Mouse (Mus musculus) heart, postnatal 36 days (tissue): ENCODE measurements around the gene Psmc2. TPM values are rescaled to one million over a fixed set of nuclear protein-coding genes. Genes with fewer than 3 reads are reported as not detected.
A peak's percentile ranks its signal among the peaks of the same experiment; 100 is the strongest.

Source experiments
- DNase-seq, 2 experiments: peaks; one replicate each; pipeline ENCODE4 v3.0.0; 2021 to 2022
- intact Hi-C: fragments of 180-260 bp; cut with DNase I; formaldehyde crosslinking; loops from one replicate; pipeline ENCODE4 v1.15.1; 2025
- total RNA-seq, 2 experiments: library from RNA; stranded (reverse); gene quantifications; 2 replicates each; pipeline ENCODE4 v1.2.3; 2021

Gene Psmc2
- total RNA-seq, 2 experiments from 2014 or later: 98.9 to 103 TPM

DNA sequence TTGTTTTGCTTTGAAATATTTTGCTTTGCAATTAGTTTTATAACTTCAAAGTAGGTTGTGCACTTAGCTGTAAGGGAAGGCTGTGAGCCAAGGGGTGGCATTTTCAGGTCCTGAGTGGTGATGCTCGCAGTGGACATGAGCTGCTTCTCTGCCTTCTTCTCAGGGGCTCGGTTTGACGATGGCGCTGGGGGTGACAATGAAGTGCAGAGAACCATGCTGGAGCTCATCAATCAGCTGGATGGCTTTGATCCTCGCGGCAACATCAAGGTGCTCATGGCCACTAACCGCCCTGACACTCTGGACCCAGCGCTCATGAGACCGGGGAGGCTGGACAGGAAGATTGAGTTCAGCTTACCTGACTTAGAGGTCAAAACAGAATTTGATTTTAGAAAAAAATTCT, 17.8 kb downstream of the Psmc2 start:
- intact Hi-C loops: no loop called here

DNA sequence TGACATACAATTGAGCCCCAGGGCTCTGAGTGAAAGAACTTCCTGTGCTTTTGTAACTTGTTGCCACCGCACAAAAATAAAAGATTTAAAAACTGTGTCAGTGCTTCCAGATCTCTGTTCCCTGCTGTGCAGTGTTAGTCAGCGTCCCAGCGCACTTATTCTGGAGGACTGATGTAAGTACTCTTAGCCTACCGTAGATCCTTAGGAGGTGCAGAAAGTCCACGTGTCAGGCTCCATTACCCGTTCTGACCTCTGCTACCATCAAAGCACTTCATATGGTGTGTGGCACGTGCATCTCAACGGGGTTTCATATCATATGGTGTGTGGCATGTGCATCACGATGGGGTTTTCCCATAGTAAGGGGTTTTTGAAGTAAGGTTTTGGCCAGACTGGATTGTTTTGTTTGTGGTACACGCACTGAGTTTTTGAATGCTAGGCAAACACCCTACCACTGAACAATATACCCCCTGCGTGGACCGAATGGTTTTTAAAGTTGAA, 18.7 kb downstream of the Psmc2 start:
- DNase-seq: no peak
- intact Hi-C loops: no loop called here

More for the DNA sequence above, 17.8 kb downstream of the Psmc2 start:
- no peak for DNase-seq

DNA sequence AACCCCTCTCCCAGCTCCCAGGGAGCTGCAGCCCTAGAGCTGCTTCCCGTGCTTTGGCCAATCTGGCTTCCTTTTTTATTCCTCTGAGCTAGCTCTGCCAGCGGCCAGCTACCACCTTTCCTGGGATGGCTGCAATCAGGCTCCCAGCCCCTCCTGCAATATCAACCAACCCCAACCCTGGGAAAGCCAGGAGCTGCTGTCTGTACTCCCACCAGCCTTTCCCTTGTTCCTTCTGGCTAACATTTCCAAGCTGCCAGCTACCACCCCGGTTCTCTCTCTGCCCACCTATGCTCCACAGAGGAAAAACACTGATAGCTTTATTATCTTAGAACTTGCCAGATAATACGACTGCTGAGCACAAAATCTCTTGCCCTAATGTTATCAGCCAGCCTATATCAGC, 19.8 kb downstream of the Psmc2 start:
- no peak for DNase-seq
- intact Hi-C loops: no loop called here

DNA sequence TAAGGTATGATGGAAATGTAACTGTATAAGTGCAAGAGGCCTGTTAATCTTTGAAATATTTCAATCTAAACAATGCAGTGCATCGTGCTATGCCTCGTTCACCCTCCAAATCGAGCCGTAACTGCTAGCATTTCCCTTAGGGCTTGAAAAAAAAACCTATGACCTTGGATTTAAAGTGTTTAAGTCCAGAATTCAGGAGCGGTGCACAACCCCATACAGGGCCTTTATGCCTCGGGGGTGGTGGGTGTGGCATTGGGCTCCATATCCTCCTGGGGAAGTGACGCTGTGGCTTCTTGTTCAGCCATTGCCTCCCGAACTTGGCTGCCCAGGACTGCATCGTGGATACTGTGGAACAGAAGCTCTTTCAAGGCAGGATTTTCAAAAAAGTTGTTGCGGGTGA, 25.8 kb downstream of the Psmc2 start:
- intact Hi-C loops: no loop called here
- no peak for DNase-seq

DNA sequence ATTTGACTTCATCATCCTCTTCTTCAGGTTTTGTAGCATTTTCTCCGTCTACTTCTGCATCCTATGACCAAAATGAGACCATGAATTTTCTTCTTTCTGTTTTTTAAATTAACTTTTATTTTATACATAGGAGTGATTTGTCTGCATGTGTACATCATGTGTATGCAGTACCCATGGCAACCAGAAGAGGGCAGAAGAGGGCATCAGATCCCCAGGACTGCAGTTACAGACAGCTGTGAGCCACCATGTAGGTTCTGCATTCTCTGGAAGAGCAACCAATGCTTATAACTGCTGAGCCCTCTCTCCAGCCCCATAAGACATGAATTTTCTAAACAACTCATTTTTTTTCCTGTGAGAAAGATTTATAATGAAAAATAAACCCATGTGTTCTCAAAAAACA, 28.9 kb downstream of the Psmc2 start:
- intact Hi-C loops: no loop called here

DNA sequence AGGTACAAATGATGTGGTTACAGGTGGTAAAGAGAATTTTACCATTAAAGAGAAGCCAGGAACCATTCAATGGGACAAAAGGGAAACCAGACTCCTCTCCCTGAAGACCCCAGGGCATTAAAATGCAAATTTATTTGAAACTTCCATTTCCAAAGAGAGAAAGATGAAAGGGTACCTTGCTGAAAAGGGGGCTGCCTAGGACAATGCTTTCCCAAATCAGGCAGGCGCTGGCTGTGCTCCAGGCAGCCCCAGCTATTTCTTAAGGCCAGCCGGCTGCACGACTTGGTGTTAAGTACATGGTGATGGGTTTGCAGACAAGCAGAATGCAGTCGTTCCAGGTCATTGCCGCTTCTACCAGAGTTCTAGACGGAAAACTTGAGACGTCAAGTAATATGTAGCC, 41.3 kb downstream of the Psmc2 start:
- no peak for DNase-seq
- intact Hi-C loops: no loop called here

More for the DNA sequence above, 28.9 kb downstream of the Psmc2 start:
- DNase-seq: peak in 1 of 2 experiments; percentile 13

DNA sequence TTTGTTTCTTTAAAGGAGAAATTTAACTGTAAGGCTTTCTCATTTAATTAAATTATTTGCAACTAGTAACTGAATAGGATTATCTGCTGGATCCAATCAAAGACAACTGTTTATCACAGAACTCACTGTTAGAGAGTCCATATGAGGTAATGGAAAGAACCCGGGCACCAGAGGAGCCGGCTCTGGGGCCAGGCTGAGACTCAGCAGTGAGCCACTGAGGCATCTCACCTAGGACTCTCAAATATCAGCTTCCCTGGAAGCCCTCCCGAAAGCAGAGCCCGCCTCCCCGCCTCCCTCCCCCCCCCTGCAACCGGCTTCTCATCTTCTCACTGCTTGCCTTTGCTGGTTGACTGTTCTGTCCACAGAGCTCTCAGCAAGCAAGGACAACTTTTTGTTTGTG, 42.6 kb downstream of the Psmc2 start:
- intact Hi-C loops: no loop called here
- DNase-seq: no peak

DNA sequence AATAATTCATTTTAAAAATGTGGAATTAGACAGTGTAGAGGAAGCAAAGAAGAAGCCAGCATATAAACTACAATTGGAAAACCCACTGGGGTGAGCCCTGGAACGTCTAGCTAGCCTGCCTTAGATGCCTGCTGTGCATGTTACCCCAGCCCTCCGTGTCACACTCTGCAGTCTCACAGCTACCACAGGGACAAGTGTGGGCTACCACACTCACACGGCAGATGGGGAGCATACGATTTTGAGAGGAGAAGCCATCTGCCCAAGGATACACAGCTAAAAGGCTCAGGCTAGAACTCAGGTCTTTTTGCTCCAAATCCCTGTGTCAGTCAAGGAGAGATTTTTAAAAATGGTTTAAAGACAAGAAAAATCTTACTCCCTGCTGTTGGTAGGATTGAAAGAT, 43.8 kb downstream of the Psmc2 start:
- intact Hi-C loops: no loop called here
- DNase-seq: no peak

DNA sequence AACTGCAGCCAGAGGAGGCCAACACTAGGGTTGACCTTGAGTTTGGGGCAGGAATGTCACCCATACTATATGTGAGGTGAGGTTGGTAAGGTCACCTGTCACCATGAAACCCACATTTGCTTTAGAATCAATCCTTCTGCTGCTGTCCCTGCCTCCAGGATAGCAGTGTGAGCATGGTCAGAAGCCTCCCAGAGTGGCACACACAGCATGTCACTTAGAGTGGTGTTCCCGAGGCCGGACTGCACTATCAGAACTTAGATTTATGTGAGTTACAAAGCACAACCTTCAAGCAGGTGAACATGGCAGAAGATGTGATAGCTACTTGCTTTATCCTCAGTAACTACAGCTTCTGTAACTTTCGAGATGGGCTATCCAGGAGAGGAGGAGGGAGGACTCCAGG, 46.7 kb downstream of the Psmc2 start:
- no peak for DNase-seq
- intact Hi-C loops: no loop called here

DNA sequence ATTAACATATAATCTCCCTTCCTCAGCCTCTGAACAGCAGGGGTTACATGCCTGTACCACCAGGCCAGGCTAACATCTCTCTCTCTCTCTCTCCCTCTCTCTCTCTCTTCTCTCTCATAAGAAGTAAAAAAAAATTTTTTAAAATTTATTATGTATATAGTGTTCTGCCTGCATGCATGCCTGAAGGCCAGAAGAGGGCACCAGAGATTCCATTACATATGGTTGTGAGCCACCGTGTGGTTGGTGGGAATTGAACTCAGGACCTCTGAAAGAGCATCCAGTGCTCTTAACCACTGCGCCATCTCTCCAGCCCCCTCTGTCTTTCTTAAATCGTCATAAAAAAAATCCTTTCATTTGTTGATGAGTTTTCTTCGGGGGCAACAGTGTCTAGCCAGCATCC, 59.6 kb downstream of the Psmc2 start:
- intact Hi-C loops: no loop called here
- DNase-seq: no peak

DNA sequence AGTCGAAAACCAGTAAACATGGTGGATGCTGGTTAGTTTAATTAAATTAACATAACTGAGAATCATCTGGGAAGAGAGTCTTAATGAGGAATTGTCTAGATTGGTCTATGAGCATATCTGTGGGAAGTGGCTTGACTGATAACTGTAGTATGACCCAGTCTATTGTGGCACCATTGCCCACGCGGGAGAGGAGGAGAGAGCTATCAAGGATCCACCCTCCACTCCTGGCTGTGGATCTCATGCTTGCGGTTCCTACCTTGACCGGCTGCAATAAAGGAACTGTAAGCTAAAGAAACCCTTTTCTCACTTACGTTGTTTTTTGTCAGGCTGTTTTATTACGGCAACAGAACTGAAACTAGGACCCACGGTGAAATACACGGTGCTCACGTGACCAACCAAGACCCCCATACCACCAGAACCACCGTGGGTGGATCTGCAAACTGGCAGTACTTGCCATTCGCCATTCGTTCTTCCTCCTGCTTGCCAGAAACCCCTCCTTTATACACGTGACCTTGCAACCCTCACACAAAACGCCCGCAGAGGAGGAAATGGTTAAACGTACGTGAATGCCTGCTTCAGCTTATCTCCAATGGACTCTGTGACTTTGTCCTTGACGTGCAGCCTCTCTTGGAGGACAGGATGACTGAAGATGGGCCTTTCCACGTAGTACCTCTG, 61.7 kb downstream of the Psmc2 start:
- intact Hi-C loops: no loop called here
- no peak for DNase-seq

DNA sequence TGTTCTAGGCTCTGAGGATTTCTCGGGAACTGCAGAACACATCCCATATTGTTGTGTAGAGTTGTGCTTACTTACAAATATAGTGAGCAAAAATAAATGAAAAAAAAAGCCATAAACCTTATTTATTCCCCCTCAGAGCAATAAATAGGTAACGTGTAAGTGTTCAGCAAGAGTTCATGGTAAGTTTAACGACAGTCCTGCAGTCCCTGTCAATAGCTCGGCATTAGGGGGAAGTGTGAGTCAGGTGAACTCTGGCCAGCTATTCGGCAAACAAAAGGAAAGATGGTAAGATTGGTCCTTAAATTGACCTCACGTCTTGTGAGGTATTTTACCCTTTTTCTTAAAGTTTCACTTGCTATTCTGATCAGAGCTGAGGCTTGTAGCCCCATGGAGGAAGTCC, 62.4 kb downstream of the Psmc2 start:
- intact Hi-C loops: no loop called here
- no peak for DNase-seq

DNA sequence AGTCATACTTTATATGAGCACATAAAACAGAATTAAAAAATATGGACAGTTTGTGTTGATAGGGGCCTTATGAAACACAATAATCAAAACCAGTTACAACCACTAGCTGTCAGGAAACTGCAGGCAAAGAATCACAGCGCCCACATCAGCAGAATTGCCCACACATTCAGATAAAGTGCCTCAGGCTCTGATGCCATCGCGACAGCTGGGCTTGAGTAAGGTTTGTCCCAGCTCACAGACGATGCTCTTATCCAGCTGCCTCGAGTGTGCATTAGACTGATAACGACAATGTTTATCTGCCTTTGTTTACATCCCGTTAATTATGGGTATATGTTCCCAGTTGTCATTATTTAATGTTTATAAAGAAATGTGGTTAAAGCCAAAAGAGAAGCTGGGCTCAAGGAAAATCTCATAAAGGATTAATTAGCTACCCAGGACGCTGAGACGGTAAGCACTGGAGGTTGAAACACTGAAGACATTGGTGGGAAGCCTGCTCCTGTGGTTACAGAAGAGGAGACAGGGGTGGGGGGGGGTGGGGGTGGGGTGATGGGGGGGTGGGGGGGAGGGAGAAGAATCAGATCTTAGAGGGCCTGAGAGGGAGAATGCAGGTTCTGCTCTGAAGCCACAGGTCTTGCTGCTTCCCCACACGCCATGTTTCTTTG, 66.7 kb downstream of the Psmc2 start:
- no peak for DNase-seq

More for the DNA sequence above, 66.7 kb downstream of the Psmc2 start:
- intact Hi-C loops: no loop called here

Other genes starting within 250 kb of the Psmc2 start
- gene Lrrc17, start 241.7 kb upstream of the Psmc2 start, total RNA-seq: 1 to 10 TPM; 2.7 to 3.5 TPM
- gene Fbxl13, start 139.6 kb upstream of the Psmc2 start, total RNA-seq: not detected
- gene Armc10, start 139.5 kb upstream of the Psmc2 start, total RNA-seq: 1 to 10 TPM; 8.1 to 9.5 TPM
- 1 to 10 TPM; 4.3 to 5.4 TPM for gene Napepld, start 83.9 kb upstream of the Psmc2 start, total RNA-seq
- gene Pmpcb, start 48.1 kb upstream of the Psmc2 start, total RNA-seq: 100 to 1,000 TPM; 243 to 264 TPM
- gene Dnajc2, start within 50 bp of the Psmc2 start, total RNA-seq: 10 to 100 TPM; 21.2 to 22.8 TPM
- not detected for gene Slc26a5, start 80.3 kb downstream of the Psmc2 start, total RNA-seq